Mouse (Mus musculus): ENCODE results near the gene Ces2h. TPM values are rescaled to one million over a fixed set of nuclear protein-coding genes. Genes with fewer than 3 reads are reported as not detected.
"Not testable (repeated sequence)": the region's sequence is repeated elsewhere in the genome, so short reads cannot be mapped to it uniquely, and the experiment has no call there.

Gene Ces2h
- polyA plus RNA-seq, 1 experiment from 2014 or later, result not detected

DNA sequence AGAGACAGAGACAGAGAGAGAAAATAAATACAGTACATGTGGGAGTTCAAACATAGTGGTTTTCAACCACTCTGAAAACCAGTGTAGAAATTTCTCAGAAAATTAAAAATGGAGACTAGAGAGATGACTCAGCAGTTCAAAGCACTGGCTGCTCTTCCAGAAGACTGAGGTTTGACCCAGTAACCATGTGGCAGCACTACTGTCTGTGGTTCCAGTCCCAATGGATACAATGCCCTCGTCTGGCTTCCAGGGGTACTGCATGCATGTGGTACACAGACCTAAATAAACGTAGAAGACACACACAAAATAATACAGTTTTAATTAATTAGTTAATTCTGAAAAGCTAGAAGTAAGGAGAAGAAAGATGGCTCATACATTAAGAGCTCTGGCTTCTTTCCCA is 24.4 kb downstream of the Ces2h start:
- 80% methylated on average over 2 of the region's 2 CpGs for WGBS

DNA sequence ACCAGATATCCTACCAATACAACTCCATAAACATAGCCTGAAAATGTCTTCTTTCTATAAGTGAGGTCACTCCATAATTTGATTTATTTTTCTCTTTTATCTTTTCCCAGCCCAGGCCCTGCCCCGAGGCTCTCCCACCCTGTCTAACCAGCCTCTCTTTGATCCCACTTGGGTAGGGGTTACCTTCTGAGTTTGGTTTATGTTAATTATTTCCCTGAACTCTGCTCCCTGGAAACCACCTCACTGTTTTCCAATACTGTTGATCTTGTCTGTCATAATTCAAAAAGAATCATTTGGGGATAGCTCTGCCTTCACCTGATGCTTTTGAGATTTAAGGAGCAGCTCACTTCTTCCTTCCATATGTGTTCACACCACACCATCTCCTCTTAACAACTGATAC is 42.9 kb downstream of the Ces2h start:
- no peaks in the 10 kb centered on the region for H3K36me3 ChIP-seq
- no peak for ATAC-seq (replicated peaks)
- H3K4me3 ChIP-seq, result no peak overlapping the region
- no peaks in the 10 kb centered on the region for H3K27me3 ChIP-seq
- H3K9ac ChIP-seq (replicated peaks), result no peak overlapping the region
- H3K9me3 ChIP-seq, result no peaks in the 10 kb centered on the region
- H3K4me2 ChIP-seq (replicated peaks), result no peak overlapping the region
- H3K27ac ChIP-seq (replicated peaks), result no peak overlapping the region
- WGBS, result 69% methylated on average over 1 of the region's 1 CpGs
- no peaks in the 10 kb centered on the region for H3K4me1 ChIP-seq

More for the DNA sequence above, 24.4 kb downstream of the Ces2h start:
- H3K36me3 ChIP-seq, result no peaks in the 10 kb centered on the region
- H3K27me3 ChIP-seq, result no peaks in the 10 kb centered on the region
- no peak overlapping the region for H3K4me2 ChIP-seq (replicated peaks)
- no peak overlapping the region for H3K9ac ChIP-seq (replicated peaks)
- H3K9me3 ChIP-seq, result no peaks in the 10 kb centered on the region
- no peaks in the 10 kb centered on the region for H3K4me1 ChIP-seq
- no peak for ATAC-seq (replicated peaks)
- no peak overlapping the region for H3K27ac ChIP-seq (replicated peaks)
- no peak overlapping the region for H3K4me3 ChIP-seq

DNA sequence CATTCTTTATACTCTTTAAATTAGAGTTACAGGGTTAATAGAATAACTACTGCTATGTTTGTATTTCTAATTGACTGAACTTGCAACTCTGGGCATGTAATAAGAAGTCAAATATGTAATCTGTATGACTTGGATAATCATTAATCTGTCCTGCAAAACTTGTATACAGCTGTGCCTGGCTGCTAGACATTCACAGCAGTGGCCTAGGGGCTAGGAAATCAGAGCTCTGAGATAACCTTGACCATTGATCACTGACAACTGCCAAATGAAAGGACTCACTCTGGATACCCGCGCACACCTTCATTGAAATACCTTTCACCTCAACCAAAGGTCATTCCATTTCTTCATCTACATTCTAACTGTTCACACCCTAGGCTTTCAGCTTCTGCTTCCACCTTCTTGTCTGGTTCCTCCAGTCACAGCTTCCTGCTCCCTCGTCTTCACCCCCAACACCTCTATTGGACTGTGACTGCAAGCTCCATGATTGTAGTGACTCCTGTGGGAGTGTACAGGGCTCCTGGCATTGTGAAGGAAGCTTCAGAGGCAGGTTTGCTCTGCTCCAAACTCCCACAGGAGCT is 45.3 kb downstream of the Ces2h start:
- Histone ChIP-seq H3K27me3 (no peaks in the 10 kb centered on the region), H3K4me1 (no peaks in the 10 kb centered on the region), H3K27ac (replicated peaks) (no peak overlapping the region), H3K9me3 (no peaks in the 10 kb centered on the region), H3K4me2 (replicated peaks) (no peak overlapping the region), H3K36me3 (no peaks in the 10 kb centered on the region), H3K4me3 (no peak overlapping the region), H3K9ac (replicated peaks) (no peak overlapping the region)
- WGBS, result 92% methylated on average over 3 of the region's 3 CpGs
- no peak for ATAC-seq (replicated peaks)

- no peaks in the 10 kb centered on the region for H3K9me3 ChIP-seq
- no peaks in the 10 kb centered on the region for H3K27me3 ChIP-seq
- H3K36me3 ChIP-seq, result no peaks in the 10 kb centered on the region
- H3K4me3 ChIP-seq, result no peak within 1 kb of the TSS
- H3K27ac ChIP-seq (replicated peaks), result no peak within 1 kb of the TSS
- H3K4me2 ChIP-seq (replicated peaks), result no peak within 1 kb of the TSS
- no peaks in the 10 kb centered on the region for H3K4me1 ChIP-seq
- ATAC-seq (replicated peaks), result no peak
- no peak within 1 kb of the TSS for H3K9ac ChIP-seq (replicated peaks)
- WGBS, result 73% methylated on average over 3 of the region's 3 CpGs
These were observed 47.8 kb downstream of the Ces2h start, which contains the start of gene Ces3a for GRCm38 (mm10) chr8:105048371-105048854. TSS of gene Ces3a (plus strand) at chr8:105048601.

DNA sequence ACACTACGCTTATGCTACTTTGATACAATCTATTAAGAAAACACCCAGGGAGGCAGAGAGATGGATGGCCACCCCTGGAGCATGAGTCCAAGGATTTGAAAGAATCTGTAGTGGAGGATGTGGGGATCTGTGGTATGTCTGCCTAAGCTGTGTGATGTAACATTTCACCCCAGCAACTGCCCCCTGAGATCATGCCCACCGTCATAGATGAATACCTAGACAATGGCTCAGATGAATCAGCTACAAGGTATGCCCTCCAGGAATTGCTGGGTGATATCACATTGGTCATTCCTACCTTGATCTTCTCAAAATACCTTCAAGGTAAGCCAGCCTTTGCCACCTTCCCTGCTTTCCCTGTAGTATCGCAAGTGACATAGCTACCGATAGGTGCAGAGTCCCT is 55.6 kb downstream of the Ces2h start:
- no peak overlapping the region for H3K9ac ChIP-seq (replicated peaks)
- no peak overlapping the region for H3K4me3 ChIP-seq
- no peaks in the 10 kb centered on the region for H3K27me3 ChIP-seq
- ATAC-seq (replicated peaks), result no peak
- H3K4me2 ChIP-seq (replicated peaks), result no peak overlapping the region
- H3K27ac ChIP-seq (replicated peaks), result no peak overlapping the region
- H3K36me3 ChIP-seq, result no peaks in the 10 kb centered on the region
- no peaks in the 10 kb centered on the region for H3K9me3 ChIP-seq
- 95% methylated on average over 4 of the region's 4 CpGs for WGBS
- no peaks in the 10 kb centered on the region for H3K4me1 ChIP-seq

DNA sequence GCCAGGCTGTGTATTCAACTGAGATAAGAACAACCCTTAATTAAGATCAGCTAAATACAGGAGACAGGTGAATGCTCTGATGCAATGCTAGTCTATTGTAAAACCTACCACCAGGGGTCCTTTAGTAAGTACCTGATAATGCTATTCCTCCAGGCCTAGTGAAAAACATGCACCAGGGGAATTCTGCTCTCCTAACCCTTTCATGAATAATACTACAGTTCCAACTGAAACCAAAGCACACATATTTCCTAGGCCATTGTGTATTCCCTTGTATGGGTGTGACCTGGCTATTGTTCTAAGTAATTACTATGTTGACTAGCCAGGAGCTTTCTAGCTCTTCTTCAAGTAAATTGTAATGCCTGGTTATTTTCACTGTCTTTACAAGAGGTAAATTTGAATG is 59.4 kb downstream of the Ces2h start:
- Histone ChIP-seq H3K27me3 (no peaks in the 10 kb centered on the region), H3K4me3 (no peak overlapping the region), H3K27ac (replicated peaks) (no peak overlapping the region), H3K4me1 (no peaks in the 10 kb centered on the region), H3K4me2 (replicated peaks) (no peak overlapping the region), H3K9ac (replicated peaks) (no peak overlapping the region), H3K9me3 (no peaks in the 10 kb centered on the region; the same call in 1 of the 2 replicates), H3K36me3 (no peaks in the 10 kb centered on the region)
- ATAC-seq (replicated peaks), result no peak

GRCm38 (mm10) chr8:105066761-105067160 is 66.1 kb downstream of the Ces2h start:
- Histone ChIP-seq H3K9ac (replicated peaks) (no peak overlapping the region), H3K27ac (replicated peaks) (no peak overlapping the region), H3K4me1 (no peaks in the 10 kb centered on the region), H3K27me3 (no peaks in the 10 kb centered on the region), H3K36me3 (no peaks in the 10 kb centered on the region), H3K4me2 (replicated peaks) (no peak overlapping the region), H3K4me3 (no peak overlapping the region), H3K9me3 (no peaks in the 10 kb centered on the region; the same call in 1 of the 2 replicates)
- ATAC-seq (replicated peaks), result 0 out of 2 replicates have a peak, but pooled peaks have one; percentile 26
- 9% methylated on average over 1 of the region's 1 CpGs for WGBS

DNA sequence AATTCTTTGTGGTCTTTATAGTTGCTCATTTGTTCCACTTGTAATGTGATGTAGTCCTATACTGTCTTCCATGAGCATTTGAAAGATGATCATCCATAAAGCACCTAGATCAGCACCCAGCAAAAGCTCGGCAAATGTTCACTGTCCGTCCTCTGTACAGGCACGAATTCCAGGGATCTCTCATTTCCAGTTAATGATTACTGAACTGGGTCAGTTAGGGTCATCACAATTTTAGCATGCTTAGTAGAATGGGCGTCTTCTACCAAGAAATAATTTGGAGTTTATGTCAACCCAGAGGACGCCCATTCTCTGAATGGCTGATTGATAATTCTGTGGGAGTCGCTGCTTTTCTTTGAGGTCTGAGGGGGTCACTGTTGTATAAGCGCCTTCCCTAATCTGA is 67.3 kb downstream of the Ces2h start:
- 81% methylated on average over 7 of the region's 7 CpGs for WGBS
- not testable (repeated sequence) for H3K9me3 ChIP-seq; H3K4me1 ChIP-seq; ATAC-seq (replicated peaks); H3K27ac ChIP-seq (replicated peaks); H3K27me3 ChIP-seq; H3K9ac ChIP-seq (replicated peaks); H3K36me3 ChIP-seq; H3K4me2 ChIP-seq (replicated peaks); H3K4me3 ChIP-seq

GRCm38 (mm10) chr8:105068971-105069370 is 68.3 kb downstream of the Ces2h start:
- ATAC-seq (replicated peaks), result no peak
- H3K9me3 ChIP-seq, result no peaks in the 10 kb centered on the region
- no peaks in the 10 kb centered on the region for H3K27me3 ChIP-seq
- no peak overlapping the region for H3K4me2 ChIP-seq (replicated peaks)
- H3K4me3 ChIP-seq, result no peak overlapping the region
- no peak overlapping the region for H3K9ac ChIP-seq (replicated peaks)
- H3K4me1 ChIP-seq, result no peaks in the 10 kb centered on the region
- H3K36me3 ChIP-seq, result no peaks in the 10 kb centered on the region
- H3K27ac ChIP-seq (replicated peaks), result no peak overlapping the region

Other genes starting within 250 kb of the Ces2h start
- 0.20 TPM in 2 replicates for gene Ces2b, start 169.3 kb upstream of the Ces2h start, polyA plus RNA-seq (2015; fragmentation: Nextera tagmentation; extraction: Ambion mirVana)
- not detected in 2 replicates for gene Ces2c, start 153.8 kb upstream of the Ces2h start, polyA plus RNA-seq (2015; fragmentation: Nextera tagmentation; extraction: Ambion mirVana)
- gene Ces2e, start 74.6 kb upstream of the Ces2h start, polyA plus RNA-seq (2015; fragmentation: Nextera tagmentation; extraction: Ambion mirVana), result not detected in 2 replicates
- not detected in 2 replicates for gene Ces2f, start 53.5 kb upstream of the Ces2h start, polyA plus RNA-seq (2015; fragmentation: Nextera tagmentation; extraction: Ambion mirVana)
- not detected in 2 replicates for gene Ces2g, start 39.1 kb upstream of the Ces2h start, polyA plus RNA-seq (2015; fragmentation: Nextera tagmentation; extraction: Ambion mirVana)
- not detected in 2 replicates for gene Ces3a, start 47.7 kb downstream of the Ces2h start, polyA plus RNA-seq (2015; fragmentation: Nextera tagmentation; extraction: Ambion mirVana)
- gene Ces3b, start 82.9 kb downstream of the Ces2h start, polyA plus RNA-seq (2015; fragmentation: Nextera tagmentation; extraction: Ambion mirVana), result not detected in 2 replicates
- 0.10 and 0.15 TPM in 2 replicates for gene Ces4a, start 130.9 kb downstream of the Ces2h start, polyA plus RNA-seq (2015; fragmentation: Nextera tagmentation; extraction: Ambion mirVana)
- 33.4 and 35.4 TPM in 2 replicates for gene Cbfb, start 169.8 kb downstream of the Ces2h start, polyA plus RNA-seq (2015; fragmentation: Nextera tagmentation; extraction: Ambion mirVana)
- gene D230025D16Rik, start 224.3 kb downstream of the Ces2h start, polyA plus RNA-seq (2015; fragmentation: Nextera tagmentation; extraction: Ambion mirVana), result 32.5 and 33.1 TPM in 2 replicates